Mouse (Mus musculus) hindbrain, embryonic 11.5 days (tissue): ENCODE measurements at regions not wholly inside any gene's neighbourhood (a gene's known extent, or its start where the extent isn't known, plus 50 kb on each side); places are given as distances from the start of the nearest gene placed in this dataset.
A peak's percentile ranks its signal among the peaks of the same experiment; 100 is the strongest.

ENCODE experiments used
- ATAC-seq: fragments of 200-750 bp; cut with Nextera tagmentation; 2 replicates; pipeline ENCODE4 v1.8.0; 2017; ENCODE audit warnings: mild to moderate bottlenecking, moderate TSS enrichment, moderate library complexity; ENCODE audit not compliant: low FRiP score
- DNase-seq: peaks from one replicate; pipeline ENCODE4 v3.0.0-alpha.2; 2015; ENCODE audit warnings: low spot score
- H3K27ac ChIP-seq: fragments of 300-500 bp; sonication (generic); 2 replicates; pipeline ENCODE4 v1.5.1; 2014; ENCODE audit warnings: mild to moderate bottlenecking, low read depth, low read length
- H3K27me3 ChIP-seq: fragments of 300-500 bp; sonication (generic); 2 replicates; pipeline ENCODE4 v1.6.1; 2014; ENCODE audit warnings: mild to moderate bottlenecking, low read length, moderate library complexity, mixed read lengths; ENCODE audit not compliant: control insufficient read depth, insufficient read depth
- H3K36me3 ChIP-seq: fragments of 300-500 bp; sonication (generic); 2 replicates; pipeline ENCODE4 v1.6.1; 2014; ENCODE audit warnings: mild to moderate bottlenecking, low read length, moderate library complexity, mixed read lengths; ENCODE audit not compliant: control insufficient read depth, insufficient read depth
- H3K4me1 ChIP-seq: fragments of 300-500 bp; sonication (generic); replicated peaks from 2 replicates; pipeline ENCODE4 v1.6.1; 2014; ENCODE audit warnings: low read length, mixed read lengths; ENCODE audit not compliant: control insufficient read depth, insufficient read depth
- H3K4me2 ChIP-seq: fragments of 300-500 bp; sonication (generic); replicated peaks from 2 replicates; pipeline ENCODE4 v1.6.1; 2014; ENCODE audit warnings: mild to moderate bottlenecking, low read depth, low read length
- H3K4me3 ChIP-seq: fragments of 300-500 bp; sonication (generic); 2 replicates; pipeline ENCODE4 v1.5.1; 2014; ENCODE audit warnings: low read depth, low read length
- H3K9ac ChIP-seq: fragments of 300-500 bp; sonication (generic); 2 replicates; pipeline ENCODE4 v1.6.1; 2014; ENCODE audit warnings: low read depth, low read length
- H3K9me3 ChIP-seq: fragments of 300-500 bp; sonication (generic); 2 replicates; pipeline ENCODE4 v1.6.1; 2016; ENCODE audit warnings: low read length; ENCODE audit not compliant: control insufficient read depth
- WGBS: fragments of 180-500 bp; shearing (Covaris S2); extraction: QIAGEN DNeasy Blood & Tissue Kit; methylation state at CpG from one replicate; pipeline ENCODE4 v1.1.7; 2014; 5-methylcytosine and 5-hydroxymethylcytosine counted together

DNA sequence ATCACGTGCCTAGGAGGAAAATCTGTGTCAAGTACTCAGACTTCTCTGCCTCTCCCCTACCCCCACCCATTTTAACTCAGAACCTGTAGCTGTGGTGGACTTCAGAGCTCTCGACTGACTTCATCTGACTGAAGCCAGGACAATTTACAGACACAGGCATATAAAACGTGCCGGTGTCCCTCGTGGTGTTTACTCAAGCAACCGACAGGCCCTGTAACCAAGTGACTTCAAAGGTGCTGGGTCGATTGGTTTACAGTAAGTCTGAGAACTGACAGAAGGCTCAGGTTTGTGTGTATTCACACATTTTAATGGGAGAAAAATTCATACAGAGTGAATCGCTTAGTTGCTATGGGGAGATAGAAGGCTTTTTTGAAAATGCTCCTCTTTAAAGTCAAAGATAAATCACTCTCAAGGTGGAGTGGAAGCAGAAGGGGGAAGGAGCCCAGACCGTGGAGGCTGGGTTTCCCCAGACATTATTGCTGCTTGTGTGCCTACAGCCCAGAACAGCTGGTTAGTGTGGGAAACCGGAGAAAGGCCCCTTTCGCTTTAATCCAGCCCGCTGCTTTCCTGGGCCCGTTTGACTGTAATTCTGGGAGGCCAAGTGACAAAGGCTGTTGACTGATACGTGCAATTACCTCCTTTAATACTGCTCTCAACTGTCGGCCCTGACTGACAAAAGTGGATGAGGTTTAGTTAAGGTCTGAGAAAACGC, 218.6 kb downstream of the Sox2 start:
- Histone ChIP-seq H3K9ac (peak overlapping the region; percentile 15; the same call in 1 of the 2 replicates), H3K4me1 (no peaks in the 10 kb centered on the region; the same call in 1 of the 2 replicates), H3K27me3 (no peaks in the 10 kb centered on the region), H3K36me3 (no peaks in the 10 kb centered on the region), H3K27ac (no peak overlapping the region), H3K4me2 (no peak overlapping the region), H3K4me3 (no peak overlapping the region), H3K9me3 (no peaks in the 10 kb centered on the region)
- 52% methylated on average over 16 of the region's 16 CpGs for WGBS
- no peak for ATAC-seq
- DNase-seq = peak; percentile 28

DNA sequence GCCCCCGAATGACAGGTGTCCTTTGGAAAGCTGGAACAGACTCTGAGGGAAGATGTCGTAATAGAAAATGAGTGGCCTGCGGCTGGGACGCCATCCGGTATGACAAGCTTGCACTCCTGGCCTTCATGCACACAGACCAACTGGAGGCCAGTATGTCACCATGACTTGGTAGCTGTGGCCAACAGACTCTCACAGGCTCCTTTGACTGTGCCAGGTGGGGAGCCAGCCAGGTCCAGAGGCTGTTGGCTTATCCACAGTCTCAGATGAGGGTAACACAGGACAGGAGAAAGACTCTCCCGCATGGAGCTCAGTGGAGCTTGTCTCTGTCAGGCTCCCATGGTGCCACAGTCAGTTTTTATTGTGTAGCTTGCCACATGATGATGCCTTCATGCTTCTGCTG, 219.7 kb downstream of the Sox2 start:
- 96% methylated on average over 6 of the region's 6 CpGs for WGBS
- Histone ChIP-seq H3K4me3 (no peak overlapping the region), H3K27ac (no peak overlapping the region), H3K36me3 (no peaks in the 10 kb centered on the region), H3K4me2 (no peak overlapping the region), H3K9me3 (no peaks in the 10 kb centered on the region), H3K4me1 (no peaks in the 10 kb centered on the region; the same call in 1 of the 2 replicates), H3K27me3 (no peaks in the 10 kb centered on the region), H3K9ac (no peak overlapping the region)
- ATAC-seq (no peak), DNase-seq (no peak)

DNA sequence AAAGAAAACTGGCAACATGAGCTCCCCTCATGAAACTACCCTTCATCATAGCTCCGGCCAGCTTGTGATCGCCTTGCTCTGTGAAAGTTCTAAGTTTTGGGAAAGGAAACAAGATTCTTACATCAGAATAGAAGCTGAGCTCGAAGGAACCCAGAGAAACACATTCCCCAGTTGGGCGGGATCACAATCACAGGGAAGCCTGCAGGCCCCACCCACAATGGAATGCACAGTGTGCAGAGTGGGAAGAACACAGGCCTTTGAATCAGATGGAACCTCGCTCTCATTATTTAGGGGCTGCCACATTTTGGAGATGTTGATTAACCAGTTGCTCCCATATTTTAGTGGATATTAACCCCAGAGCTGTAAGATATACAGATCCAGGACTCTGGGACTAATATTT, 234.9 kb downstream of the Sox2 start:
- Histone ChIP-seq H3K27me3 (no peaks in the 10 kb centered on the region), H3K27ac (no peak overlapping the region), H3K9ac (no peak overlapping the region), H3K9me3 (no peaks in the 10 kb centered on the region), H3K4me1 (no peaks in the 10 kb centered on the region), H3K4me3 (no peak overlapping the region), H3K36me3 (no peaks in the 10 kb centered on the region), H3K4me2 (no peak overlapping the region)
- DNase-seq (no peak), ATAC-seq (no peak)
- 92% methylated on average over 5 of the region's 5 CpGs for WGBS

DNA sequence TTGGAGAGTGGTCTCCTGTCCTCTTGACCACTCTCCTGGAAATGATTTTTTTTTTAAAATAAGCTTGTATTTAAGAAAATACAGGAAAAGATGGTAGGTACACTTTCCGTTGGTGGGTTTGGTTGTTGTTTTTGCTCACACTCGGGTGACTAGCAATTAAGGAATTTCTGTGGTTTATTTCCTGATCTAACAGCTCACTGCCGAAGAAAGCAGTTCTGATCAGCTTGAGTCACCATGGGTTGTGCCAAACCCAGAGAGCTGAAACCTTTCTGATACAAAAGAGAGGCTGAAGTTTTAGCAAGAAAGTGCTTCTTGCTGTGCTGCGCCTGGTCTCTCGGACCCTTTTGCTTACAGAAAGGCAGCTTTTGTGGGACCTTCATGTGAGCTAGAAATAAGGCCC, 243.2 kb downstream of the Sox2 start:
- no peaks in the 10 kb centered on the region for H3K9me3 ChIP-seq
- DNase-seq (no peak), ATAC-seq (no peak)
- H3K36me3 ChIP-seq = no peaks in the 10 kb centered on the region
- H3K27ac ChIP-seq = no peak overlapping the region
- no peaks in the 10 kb centered on the region for H3K4me1 ChIP-seq
- no peak overlapping the region for H3K4me2 ChIP-seq
- H3K9ac ChIP-seq = no peak overlapping the region
- no peak overlapping the region for H3K4me3 ChIP-seq
- H3K27me3 ChIP-seq = no peaks in the 10 kb centered on the region
- 91% methylated on average over 5 of the region's 5 CpGs for WGBS

DNA sequence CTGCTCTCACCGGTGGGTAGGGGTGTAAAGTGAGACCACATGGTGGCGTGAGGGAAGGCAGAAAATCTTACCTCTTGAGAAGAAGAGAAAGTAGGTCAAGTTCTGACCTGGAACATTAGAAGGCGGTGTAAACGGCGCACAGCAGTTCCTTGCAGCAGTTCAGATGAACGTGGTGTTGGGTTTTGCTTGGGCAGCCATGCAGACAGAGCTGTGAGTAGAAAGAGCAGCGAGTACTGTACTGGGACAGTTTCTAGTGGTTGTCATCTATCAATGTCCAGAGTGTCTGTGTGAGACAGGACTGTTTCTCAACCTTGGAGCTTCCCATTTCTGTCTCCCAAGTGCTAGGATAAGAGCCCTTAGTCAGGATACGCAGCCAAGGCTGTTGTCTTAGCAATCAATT, 252.9 kb downstream of the Sox2 start:
- Histone ChIP-seq H3K9me3 (no peaks in the 10 kb centered on the region), H3K4me2 (no peak overlapping the region), H3K9ac (no peak overlapping the region), H3K27me3 (no peaks in the 10 kb centered on the region), H3K36me3 (no peaks in the 10 kb centered on the region), H3K27ac (no peak overlapping the region), H3K4me3 (no peak overlapping the region), H3K4me1 (no peaks in the 10 kb centered on the region)
- ATAC-seq = no peak
- DNase-seq = no peak
- 86% methylated on average over 8 of the region's 8 CpGs for WGBS

DNA sequence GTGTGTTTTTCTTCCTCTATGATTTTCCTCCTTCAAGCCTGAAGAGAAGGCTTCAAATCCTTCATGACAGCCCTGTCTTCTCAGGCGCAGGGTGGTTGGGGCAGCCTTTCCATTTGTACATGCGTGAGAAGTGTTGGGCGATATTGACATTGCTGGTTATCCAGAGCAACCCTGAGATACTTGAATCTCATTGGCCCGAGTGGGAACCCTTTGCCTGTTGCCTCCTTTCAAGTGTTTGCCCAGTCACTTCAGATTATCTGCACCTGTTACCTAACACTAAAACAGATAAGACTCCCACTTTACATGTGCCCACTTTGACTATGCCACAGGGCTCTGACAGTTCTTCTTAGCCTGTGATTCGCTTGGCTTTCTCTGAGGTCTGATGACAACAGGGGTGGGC, 258.3 kb downstream of the Sox2 start:
- no peaks in the 10 kb centered on the region for H3K27me3 ChIP-seq
- no peak overlapping the region for H3K4me2 ChIP-seq
- WGBS = 91% methylated on average over 5 of the region's 5 CpGs
- H3K9me3 ChIP-seq = no peaks in the 10 kb centered on the region
- ATAC-seq = no peak
- no peaks in the 10 kb centered on the region for H3K4me1 ChIP-seq
- no peak overlapping the region for H3K9ac ChIP-seq
- H3K4me3 ChIP-seq = no peak overlapping the region
- H3K27ac ChIP-seq = no peak overlapping the region
- no peak for DNase-seq
- H3K36me3 ChIP-seq = no peaks in the 10 kb centered on the region

DNA sequence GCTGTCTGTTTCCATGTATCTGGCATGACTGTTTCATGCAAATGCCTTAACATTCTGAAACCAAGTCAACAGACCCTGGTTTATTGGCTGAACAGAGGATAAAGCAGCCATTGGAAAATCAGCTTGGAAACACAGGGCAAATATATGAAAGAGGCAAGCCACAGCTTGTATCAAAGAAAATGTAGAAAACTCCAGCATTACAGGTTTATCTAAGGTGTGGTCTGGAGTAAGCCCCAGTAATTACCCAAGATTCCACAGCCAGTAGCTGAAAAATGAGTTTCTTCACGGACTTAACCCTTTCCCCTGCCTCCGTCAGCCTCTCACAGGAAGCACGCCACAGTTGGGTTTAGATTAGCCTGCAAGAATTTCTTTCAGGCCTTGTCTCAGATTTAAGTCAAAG, 259.1 kb downstream of the Sox2 start:
- Histone ChIP-seq H3K9ac (no peak overlapping the region), H3K4me1 (no peaks in the 10 kb centered on the region), H3K4me2 (no peak overlapping the region), H3K4me3 (no peak overlapping the region), H3K36me3 (no peaks in the 10 kb centered on the region), H3K9me3 (no peaks in the 10 kb centered on the region), H3K27ac (no peak overlapping the region), H3K27me3 (no peaks in the 10 kb centered on the region)
- no peak for ATAC-seq
- WGBS = 86% methylated on average over 3 of the region's 3 CpGs
- DNase-seq = no peak

DNA sequence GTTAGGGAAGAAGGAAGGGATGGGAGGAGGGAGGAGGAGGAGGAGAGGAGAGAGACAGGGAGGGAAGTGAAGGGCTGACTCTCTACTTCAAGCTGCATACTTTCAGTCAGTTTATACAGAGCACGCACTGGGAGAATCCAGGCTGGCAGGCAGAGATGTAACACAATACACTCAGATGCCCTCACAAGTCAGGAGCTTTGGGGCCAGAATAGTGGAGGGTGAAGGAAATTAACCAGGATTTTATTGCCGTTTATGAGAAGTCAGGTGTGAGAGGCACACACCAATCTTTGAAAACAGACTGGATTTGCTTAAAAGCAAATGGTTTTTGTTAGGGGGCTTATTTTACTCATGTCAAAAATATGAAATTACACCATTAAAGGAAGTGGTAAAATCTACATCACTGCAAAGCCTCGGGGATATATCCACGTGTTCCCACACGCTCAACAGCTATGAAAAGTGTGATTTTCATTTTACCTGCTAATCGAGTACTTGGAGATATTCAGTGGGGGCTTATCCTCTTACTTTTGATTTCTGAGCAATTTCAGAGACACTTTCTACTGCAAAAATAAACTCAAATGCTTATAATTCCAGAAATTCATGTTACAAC, 268.2 kb downstream of the Sox2 start:
- Histone ChIP-seq H3K27ac (no peak overlapping the region), H3K4me2 (no peak overlapping the region), H3K4me1 (no peaks in the 10 kb centered on the region), H3K36me3 (no peaks in the 10 kb centered on the region), H3K27me3 (no peaks in the 10 kb centered on the region), H3K9ac (no peak overlapping the region), H3K4me3 (no peak overlapping the region), H3K9me3 (no peaks in the 10 kb centered on the region)
- ATAC-seq (no peak), DNase-seq (no peak)
- 62% methylated on average over 6 of the region's 6 CpGs for WGBS

DNA sequence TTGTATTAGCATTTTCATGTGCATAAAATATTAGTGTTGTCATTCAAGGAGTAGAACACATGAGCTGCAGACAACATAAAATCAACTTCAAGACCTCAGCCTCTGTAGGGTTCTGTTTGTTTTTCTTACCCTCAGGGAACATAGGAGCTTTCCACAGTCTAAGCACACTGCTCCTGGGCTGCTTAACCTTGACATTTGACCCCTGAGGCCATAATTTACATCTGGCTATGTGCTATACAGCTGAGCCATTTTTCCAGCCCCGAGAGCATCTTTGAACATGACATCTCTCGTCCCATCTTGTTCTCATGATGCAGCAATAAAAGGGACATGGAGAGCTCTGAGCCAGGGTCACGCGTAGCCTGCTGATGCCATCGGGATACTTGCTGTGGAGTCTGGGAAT, 270.3 kb downstream of the Sox2 start:
- no peak overlapping the region for H3K27ac ChIP-seq
- ATAC-seq = no peak

More for the DNA sequence above, 270.3 kb downstream of the Sox2 start:
- H3K9me3 ChIP-seq = no peaks in the 10 kb centered on the region
- no peak for DNase-seq
- H3K27me3 ChIP-seq = no peaks in the 10 kb centered on the region
- H3K4me1 ChIP-seq = no peaks in the 10 kb centered on the region
- WGBS = 75% methylated on average over 5 of the region's 5 CpGs
- H3K36me3 ChIP-seq = no peaks in the 10 kb centered on the region
- no peak overlapping the region for H3K4me2 ChIP-seq
- H3K9ac ChIP-seq = no peak overlapping the region
- H3K4me3 ChIP-seq = no peak overlapping the region
